Mouse (Mus musculus) CH12.LX (cell line): ENCODE measurements at regions not wholly inside any gene's neighbourhood (a gene's known extent, or its start where the extent isn't known, plus 50 kb on each side); places are given as distances from the start of the nearest gene placed in this dataset.

Experiments
- DNase-seq: peaks from one replicate; pipeline ENCODE4 v3.0.0-alpha.2; 2013; ENCODE audit errors: extremely low read depth
- H3K27ac ChIP-seq: 2 replicates; pipeline ENCODE4 v1.5.1; 2012; ENCODE audit warnings: low read depth, mild to moderate bottlenecking, control low read depth, moderate library complexity; ENCODE audit not compliant: insufficient read depth
- H3K27me3 ChIP-seq: replicated peaks from 2 replicates; pipeline ENCODE3; 2012; ENCODE audit warnings: inconsistent platforms
- H3K36me3 ChIP-seq, 2 experiments: replicated peaks in 1 of 2; 2 replicates each; pipeline versions ENCODE3 to v1.6.1; 2012; ENCODE audit warnings: inconsistent platforms in 1 of 2, low read length in 1 of 2, mild to moderate bottlenecking in 1 of 2, mixed read lengths in 1 of 2, moderate library complexity in 1 of 2; ENCODE audit not compliant: control insufficient read depth in 1 of 2, insufficient read depth in 1 of 2
- H3K4me1 ChIP-seq, 2 experiments: 2 replicates each; pipeline ENCODE4 v1.6.1; 2012; ENCODE audit warnings: inconsistent platforms in 1 of 2, moderate library complexity in 1 of 2; ENCODE audit not compliant: insufficient read depth in 2 of 2, control insufficient read depth in 1 of 2
- H3K4me2 ChIP-seq: 2 replicates; pipeline ENCODE4 v1.6.1; 2012; ENCODE audit warnings: low read depth, mild to moderate bottlenecking, control low read depth; ENCODE audit not compliant: poor library complexity, insufficient read depth, severe bottlenecking
- H3K4me3 ChIP-seq, 3 experiments: fragments of 150-350 bp in 1 of 3; sonication (generic) in 1 of 3; replicated peaks in 1 of 3; 2 replicates each; pipeline versions ENCODE3 to v1.5.1; 2011 to 2012; ENCODE audit warnings: low read depth in 2 of 3, low read length in 2 of 3, mild to moderate bottlenecking in 2 of 3, moderate library complexity in 2 of 3, control low read depth in 1 of 3, improper control_type of control experiment in 1 of 3, inconsistent platforms in 1 of 3, mixed read lengths in 1 of 3; ENCODE audit not compliant: poor library complexity in 1 of 3
- H3K79me2 ChIP-seq: replicated peaks from 2 replicates; pipeline ENCODE4 v1.6.1; 2012; ENCODE audit warnings: mild to moderate bottlenecking, moderate library complexity; ENCODE audit not compliant: control insufficient read depth, poor library complexity, insufficient read depth, severe bottlenecking; ENCODE audit errors: extremely low read depth
- H3K9ac ChIP-seq: 2 replicates; pipeline ENCODE4 v1.6.1; 2012; ENCODE audit warnings: low read depth, mild to moderate bottlenecking, control low read depth, moderate library complexity; ENCODE audit not compliant: insufficient read depth
- H3K9me3 ChIP-seq: replicated peaks from 2 replicates; pipeline ENCODE3; 2012; ENCODE audit warnings: low read length, inconsistent platforms, mixed read lengths
- CHD1 ChIP-seq: IDR thresholded peaks from 2 replicates; pipeline ENCODE4 v1.6.1; 2012; ENCODE audit warnings: low read depth, low read length, improper control_type of control experiment, inconsistent platforms
- EP300 ChIP-seq: IDR thresholded peaks from 2 replicates; pipeline ENCODE4 v1.6.1; 2011; ENCODE audit warnings: low read length, improper control_type of control experiment
- KAT2A ChIP-seq: IDR thresholded peaks from 2 replicates; pipeline ENCODE4 v1.6.1; 2012; ENCODE audit warnings: low read length, improper control_type of control experiment, inconsistent platforms; ENCODE audit not compliant: insufficient replicate concordance
- MAX ChIP-seq: IDR thresholded peaks from 2 replicates; pipeline ENCODE4 v1.6.1; 2011; ENCODE audit warnings: low read length, improper control_type of control experiment
- MYC ChIP-seq: IDR thresholded peaks from 2 replicates; pipeline ENCODE4 v1.6.1; 2011; ENCODE audit warnings: low read depth, mild to moderate bottlenecking, improper control_type of control experiment, low read length
- POLR2AphosphoS2 ChIP-seq: IDR thresholded peaks from 2 replicates; pipeline ENCODE4 v1.6.1; 2011; ENCODE audit warnings: low read depth, low read length, improper control_type of control experiment
- UBTF ChIP-seq: IDR thresholded peaks from 2 replicates; pipeline ENCODE4 v1.6.1; 2012; ENCODE audit warnings: low read depth, mild to moderate bottlenecking, inconsistent platforms, low read length, improper control_type of control experiment, moderate library complexity
- USF1 ChIP-seq: IDR thresholded peaks from 2 replicates; pipeline ENCODE4 v1.6.1; 2014; ENCODE audit warnings: low read depth, mild to moderate bottlenecking, inconsistent platforms, low read length, improper control_type of control experiment
- ZNF384 ChIP-seq: IDR thresholded peaks from 2 replicates; pipeline ENCODE4 v1.6.1; 2012; ENCODE audit warnings: low read depth, low read length, improper control_type of control experiment, inconsistent platforms
- dilution Hi-C: fragments of 300-500 bp; cut with MboI; formaldehyde crosslinking; loops from 2 replicates; pipeline ENCODE4 v1.14.3; 2020; ENCODE audit warnings: low sequenced_read_pairs; ENCODE audit not compliant: extremely low pct_unique_long_range_greater_than_20kb, extremely low pct_ligation_motif_present
- in situ Hi-C: fragments of 300-500 bp; cut with MboI; formaldehyde crosslinking; loops from 3 replicates; pipeline ENCODE4 v1.14.3; 2019; ENCODE audit warnings: low sequenced_read_pairs, low pct_ligation_motif_present, low pct_unique_long_range_greater_than_20kb, mixed read lengths

- dilution Hi-C loops = no loop called here
- Histone ChIP-seq H3K79me2 (no peaks in the 10 kb centered on the region), H3K9me3 (no peaks in the 10 kb centered on the region), H3K4me1 (peaks cover under 1 to 9% of the 10 kb centered on the region in 2 experiments; a peak in 1 of 4 replicates), H3K4me3 (no peak overlapping the region), H3K4me2 (no peak overlapping the region), H3K36me3 (no peaks in the 10 kb centered on the region), H3K9ac (no peak overlapping the region), H3K27me3 (no peaks in the 10 kb centered on the region), H3K27ac (no peak overlapping the region)
- in situ Hi-C loops = no loop called here
- no peak for DNase-seq
- no peak for TF ChIP-seq MYC
- TF ChIP-seq CHD1 = no peak
- TF ChIP-seq UBTF = no peak
- no peak for TF ChIP-seq EP300
Observed at GRCm38 (mm10) chr19:33074907-33075306, 317.2 kb downstream of the Rnls start.

GRCm38 (mm10) chr19:33078681-33079360 lies 313.3 kb downstream of the Rnls start:
- dilution Hi-C loops = no loop called here
- H3K9ac ChIP-seq = no peak overlapping the region

GRCm38 (mm10) chr19:33079959-33080358 lies 312.1 kb downstream of the Rnls start:
- peaks cover 4 to 30% of the 10 kb centered on the region in 2 experiments; a peak in 3 of 4 replicates for H3K4me1 ChIP-seq
- dilution Hi-C loops (no loop called here), in situ Hi-C loops (no loop called here)
- no peak overlapping the region for H3K4me2 ChIP-seq
- peaks cover 2% of the 10 kb centered on the region for H3K9me3 ChIP-seq
- TF ChIP-seq MAX = no peak
- no peak for DNase-seq
- no peaks in the 10 kb centered on the region for H3K36me3 ChIP-seq
- no peak overlapping the region for H3K4me3 ChIP-seq
- H3K27ac ChIP-seq = no peak overlapping the region
- H3K9ac ChIP-seq = no peak overlapping the region
- H3K79me2 ChIP-seq = no peaks in the 10 kb centered on the region
- no peaks in the 10 kb centered on the region for H3K27me3 ChIP-seq

More at GRCm38 (mm10) chr19:33078681-33079360, 313.3 kb downstream of the Rnls start:
- Histone ChIP-seq H3K4me2 (no peak overlapping the region), H3K36me3 (no peaks in the 10 kb centered on the region), H3K79me2 (no peaks in the 10 kb centered on the region), H3K27ac (no peak overlapping the region), H3K4me3 (no peak overlapping the region), H3K4me1 (peaks cover 4 to 30% of the 10 kb centered on the region in 2 experiments; a peak in 3 of 4 replicates), H3K27me3 (no peaks in the 10 kb centered on the region), H3K9me3 (peaks cover 2% of the 10 kb centered on the region)
- TF ChIP-seq POLR2AphosphoS2 (no peak), KAT2A (no peak), USF1 (no peak), ZNF384 (no peak)
- no peak for DNase-seq
- in situ Hi-C loops = no loop called here
